Mouse (Mus musculus) lung, embryonic 14.5 days (tissue): ENCODE data around the gene Syt13. TPM values are rescaled to one million over a fixed set of nuclear protein-coding genes. Genes with fewer than 3 reads are reported as not detected.

ENCODE experiments used
- ATAC-seq: fragments of 200-750 bp; cut with Nextera tagmentation; 2 replicates; pipeline ENCODE4 v1.8.0; 2017; ENCODE audit warnings: mild to moderate bottlenecking, moderate TSS enrichment, moderate library complexity; ENCODE audit not compliant: insufficient read depth
- DNase-seq: peaks from one replicate; pipeline ENCODE4 v3.0.0-alpha.2; 2015
- H3K27ac ChIP-seq: fragments of 300-500 bp; sonication (generic); 2 replicates; pipeline ENCODE4 v1.5.1; 2014; ENCODE audit warnings: low read depth, mild to moderate bottlenecking, moderate library complexity
- H3K27me3 ChIP-seq: fragments of 300-500 bp; sonication (generic); 2 replicates; pipeline ENCODE4 v1.6.1; 2014; ENCODE audit warnings: low read length, control low read depth; ENCODE audit not compliant: insufficient read depth
- H3K36me3 ChIP-seq: fragments of 300-500 bp; sonication (generic); 2 replicates; pipeline ENCODE4 v1.6.1; 2014; ENCODE audit warnings: control low read depth; ENCODE audit not compliant: insufficient read depth
- H3K4me1 ChIP-seq: fragments of 300-500 bp; sonication (generic); 2 replicates; pipeline ENCODE4 v1.6.1; 2014; ENCODE audit warnings: antibody characterized with exemption, control low read depth; ENCODE audit not compliant: insufficient read depth
- H3K4me2 ChIP-seq: fragments of 300-500 bp; sonication (generic); 2 replicates; pipeline ENCODE4 v1.6.1; 2014; ENCODE audit warnings: mild to moderate bottlenecking
- H3K4me3 ChIP-seq: fragments of 300-500 bp; sonication (generic); 2 replicates; pipeline ENCODE4 v1.5.1; 2014; ENCODE audit warnings: low read depth, low read length
- H3K9ac ChIP-seq: fragments of 300-500 bp; sonication (generic); 2 replicates; pipeline ENCODE4 v1.6.1; 2014
- H3K9me3 ChIP-seq: fragments of 300-500 bp; sonication (generic); 2 replicates; pipeline ENCODE4 v1.6.1; 2016; ENCODE audit warnings: low read depth, low read length, control low read depth
- CTCF ChIP-seq: IDR thresholded peaks from 2 replicates; pipeline ENCODE4 v1.5.1; 2016; ENCODE audit warnings: antibody characterized with exemption, low read depth
- WGBS: fragments of 180-500 bp; shearing (Covaris S2); extraction: QIAGEN DNeasy Blood & Tissue Kit; methylation state at CpG from one replicate; pipeline ENCODE4 v1.1.7; 2014; 5-methylcytosine and 5-hydroxymethylcytosine counted together
- polyA plus RNA-seq: library from polyadenylated mRNA; unstranded; fragments of >200 nt; fragmentation: Nextera tagmentation; extraction: Ambion mirVana; gene quantifications from 2 replicates; pipeline ENCODE4 v1.2.1, GENCODE M21; 2014

Gene Syt13
- 3.2 and 3.6 TPM in 2 replicates for polyA plus RNA-seq

GRCm38 (mm10) chr2:92914933-92915553 is at the start of gene Syt13:
Syt13 (plus strand) TSS chr2:92915098.
- peak; percentile 55 for TF ChIP-seq CTCF
- H3K36me3 ChIP-seq: no peaks in the 10 kb centered on the region
- under 1% methylated on average over 38 of the region's 38 CpGs for WGBS
- ATAC-seq: peak; percentile 76
- H3K27ac ChIP-seq: no peak within 1 kb of the TSS
- peak within 1 kb of the TSS; percentile 48; the same call in 1 of the 2 replicates for H3K9ac ChIP-seq
- peak within 1 kb of the TSS; percentile 78 for H3K4me2 ChIP-seq
- no peaks in the 10 kb centered on the region for H3K9me3 ChIP-seq
- H3K4me3 ChIP-seq: peak within 1 kb of the TSS; percentile 41
- DNase-seq: peak; percentile 79
- peaks cover 24% of the 10 kb centered on the region for H3K27me3 ChIP-seq
- peaks cover 13% of the 10 kb centered on the region; the same call in 1 of the 2 replicates for H3K4me1 ChIP-seq

GRCm38 (mm10) chr2:92866616-92867015 is 48.3 kb upstream of the Syt13 start:
- no peak overlapping the region for H3K27ac ChIP-seq
- no peak overlapping the region for H3K4me2 ChIP-seq
- no peaks in the 10 kb centered on the region for H3K4me1 ChIP-seq
- DNase-seq (no peak), ATAC-seq (no peak)
- H3K27me3 ChIP-seq: no peaks in the 10 kb centered on the region
- no peaks in the 10 kb centered on the region for H3K36me3 ChIP-seq
- no peak overlapping the region for H3K9ac ChIP-seq
- H3K4me3 ChIP-seq: no peak overlapping the region
- TF ChIP-seq CTCF: no peak
- H3K9me3 ChIP-seq: peaks cover 4% of the 10 kb centered on the region; the same call in 1 of the 2 replicates
- WGBS: 21% methylated on average over 2 of the region's 2 CpGs

- Histone ChIP-seq H3K4me2 (no peak overlapping the region), H3K36me3 (no peaks in the 10 kb centered on the region), H3K27ac (no peak overlapping the region), H3K4me1 (no peaks in the 10 kb centered on the region), H3K9ac (no peak overlapping the region), H3K9me3 (no peaks in the 10 kb centered on the region), H3K4me3 (no peak overlapping the region), H3K27me3 (no peaks in the 10 kb centered on the region)
- WGBS: 26% methylated on average over 10 of the region's 10 CpGs
- ATAC-seq (no peak), DNase-seq (no peak)
- TF ChIP-seq CTCF: no peak
Measured at GRCm38 (mm10) chr2:92870139-92870836, 44.6 kb upstream of the Syt13 start.

- ATAC-seq (no peak), DNase-seq (no peak)
- H3K36me3 ChIP-seq: no peaks in the 10 kb centered on the region
- TF ChIP-seq CTCF: no peak
- H3K27ac ChIP-seq: no peak overlapping the region
- H3K4me3 ChIP-seq: no peak overlapping the region
- 49% methylated on average over 7 of the region's 7 CpGs for WGBS
- no peak overlapping the region for H3K9ac ChIP-seq
- no peaks in the 10 kb centered on the region for H3K9me3 ChIP-seq
- no peaks in the 10 kb centered on the region for H3K4me1 ChIP-seq
- no peak overlapping the region for H3K4me2 ChIP-seq
- no peaks in the 10 kb centered on the region for H3K27me3 ChIP-seq
Measured at GRCm38 (mm10) chr2:92871093-92871686, 43.7 kb upstream of the Syt13 start.

GRCm38 (mm10) chr2:92872652-92873051 is 42.2 kb upstream of the Syt13 start:
- 78% methylated on average over 4 of the region's 4 CpGs for WGBS
- Histone ChIP-seq H3K4me2 (no peak overlapping the region), H3K9me3 (no peaks in the 10 kb centered on the region), H3K36me3 (no peaks in the 10 kb centered on the region), H3K9ac (no peak overlapping the region), H3K4me1 (no peaks in the 10 kb centered on the region), H3K4me3 (no peak overlapping the region), H3K27me3 (no peaks in the 10 kb centered on the region), H3K27ac (no peak overlapping the region)
- no peak for TF ChIP-seq CTCF
- DNase-seq: no peak
- no peak for ATAC-seq

GRCm38 (mm10) chr2:92874592-92874991 is 40.3 kb upstream of the Syt13 start:
- H3K36me3 ChIP-seq: no peaks in the 10 kb centered on the region
- no peaks in the 10 kb centered on the region for H3K27me3 ChIP-seq
- no peak overlapping the region for H3K9ac ChIP-seq
- TF ChIP-seq CTCF: no peak
- ATAC-seq (no peak), DNase-seq (no peak)
- H3K9me3 ChIP-seq: no peaks in the 10 kb centered on the region
- no peak overlapping the region for H3K27ac ChIP-seq
- 85% methylated on average over 1 of the region's 1 CpGs for WGBS
- no peak overlapping the region for H3K4me2 ChIP-seq
- no peaks in the 10 kb centered on the region for H3K4me1 ChIP-seq
- no peak overlapping the region for H3K4me3 ChIP-seq

- H3K27ac ChIP-seq: no peak overlapping the region
- H3K4me2 ChIP-seq: no peak overlapping the region
- H3K9me3 ChIP-seq: no peaks in the 10 kb centered on the region
- no peaks in the 10 kb centered on the region for H3K4me1 ChIP-seq
- H3K4me3 ChIP-seq: no peak overlapping the region
- no peaks in the 10 kb centered on the region for H3K27me3 ChIP-seq
- no peak for ATAC-seq
- no peak for TF ChIP-seq CTCF
- 66% methylated on average over 3 of the region's 3 CpGs for WGBS
- H3K9ac ChIP-seq: no peak overlapping the region
- DNase-seq: no peak
- H3K36me3 ChIP-seq: no peaks in the 10 kb centered on the region
Measured at GRCm38 (mm10) chr2:92877488-92877887, 37.4 kb upstream of the Syt13 start.
